Mouse (Mus musculus) forebrain, embryonic 16.5 days (tissue): ENCODE results near the gene Opn4. TPM values are rescaled to one million over a fixed set of nuclear protein-coding genes. Genes with fewer than 3 reads are reported as not detected.

Experiments
- ATAC-seq: fragments of 200-750 bp; cut with Nextera tagmentation; 2 replicates; pipeline ENCODE4 v1.8.0; 2017; ENCODE audit warnings: mild to moderate bottlenecking, moderate library complexity
- H3K27ac ChIP-seq: fragments of 300-500 bp; sonication (generic); 2 replicates; pipeline ENCODE4 v1.5.1; 2014; ENCODE audit warnings: low read length, control low read depth
- H3K27me3 ChIP-seq: fragments of 300-500 bp; sonication (generic); replicated peaks from 2 replicates; pipeline ENCODE4 v1.6.1; 2014; ENCODE audit warnings: low read length; ENCODE audit not compliant: control insufficient read depth, insufficient read depth
- H3K36me3 ChIP-seq: fragments of 300-500 bp; sonication (generic); 2 replicates; pipeline ENCODE4 v1.6.1; 2014; ENCODE audit not compliant: control insufficient read depth, insufficient read depth
- H3K4me1 ChIP-seq: fragments of 300-500 bp; sonication (generic); replicated peaks from 2 replicates; pipeline ENCODE4 v1.6.1; 2014; ENCODE audit warnings: low read length; ENCODE audit not compliant: control insufficient read depth, insufficient read depth
- H3K4me2 ChIP-seq: fragments of 300-500 bp; sonication (generic); 2 replicates; pipeline ENCODE4 v1.6.1; 2014; ENCODE audit warnings: mild to moderate bottlenecking, low read length, control low read depth
- H3K4me3 ChIP-seq: fragments of 300-500 bp; sonication (generic); replicated peaks from 2 replicates; pipeline ENCODE4 v1.5.1; 2014; ENCODE audit warnings: mild to moderate bottlenecking, low read length, control low read depth
- H3K9ac ChIP-seq: fragments of 300-500 bp; sonication (generic); replicated peaks from 2 replicates; pipeline ENCODE4 v1.6.1; 2014; ENCODE audit warnings: low read depth, low read length, control low read depth
- H3K9me3 ChIP-seq: fragments of 300-500 bp; sonication (generic); 2 replicates; pipeline ENCODE4 v1.6.1; 2016; ENCODE audit warnings: low read length; ENCODE audit not compliant: control insufficient read depth
- WGBS: fragments of 180-500 bp; shearing (Covaris S2); extraction: QIAGEN DNeasy Blood & Tissue Kit; methylation state at CpG from one replicate; pipeline ENCODE4 v1.1.7; 2014; 5-methylcytosine and 5-hydroxymethylcytosine counted together
- polyA plus RNA-seq: library from polyadenylated mRNA; unstranded; fragments of >200 nt; fragmentation: Nextera tagmentation; extraction: Ambion mirVana; gene quantifications from 2 replicates; pipeline ENCODE4 v1.2.1, GENCODE M21; 2015

The Opn4 gene
- not detected in 2 replicates for polyA plus RNA-seq

- Histone ChIP-seq H3K27me3 (no peaks in the 10 kb centered on the region), H3K36me3 (no peaks in the 10 kb centered on the region), H3K9ac (no peak within 1 kb of the TSS), H3K4me3 (no peak within 1 kb of the TSS), H3K27ac (no peak within 1 kb of the TSS), H3K4me1 (no peaks in the 10 kb centered on the region), H3K9me3 (no peaks in the 10 kb centered on the region), H3K4me2 (no peak within 1 kb of the TSS)
- no peak for ATAC-seq
- 71% methylated on average over 8 of the region's 8 CpGs for WGBS
Observed at GRCm38 (mm10) chr14:34599941-34600340, at the start of gene Opn4. Gene Opn4 (minus strand): TSS chr14:34600142.

GRCm38 (mm10) chr14:34647870-34648475 is 48.0 kb upstream of the Opn4 start:
- Histone ChIP-seq H3K4me1 (no peaks in the 10 kb centered on the region), H3K4me3 (no peak overlapping the region), H3K4me2 (no peak overlapping the region), H3K27ac (no peak overlapping the region), H3K9ac (no peak overlapping the region), H3K9me3 (no peaks in the 10 kb centered on the region), H3K27me3 (no peaks in the 10 kb centered on the region), H3K36me3 (no peaks in the 10 kb centered on the region)
- ATAC-seq: no peak
- WGBS: 77% methylated on average over 8 of the region's 8 CpGs

GRCm38 (mm10) chr14:34644140-34644539 is 44.2 kb upstream of the Opn4 start:
- H3K27me3 ChIP-seq: no peaks in the 10 kb centered on the region
- no peaks in the 10 kb centered on the region for H3K4me1 ChIP-seq
- H3K9me3 ChIP-seq: no peaks in the 10 kb centered on the region
- H3K9ac ChIP-seq: no peak overlapping the region
- WGBS: 75% methylated on average over 7 of the region's 7 CpGs
- no peak for ATAC-seq
- H3K4me2 ChIP-seq: no peak overlapping the region
- H3K36me3 ChIP-seq: no peaks in the 10 kb centered on the region
- H3K27ac ChIP-seq: no peak overlapping the region
- H3K4me3 ChIP-seq: no peak overlapping the region

GRCm38 (mm10) chr14:34635721-34636120 is 35.8 kb upstream of the Opn4 start:
- H3K36me3 ChIP-seq: no peaks in the 10 kb centered on the region
- no peak overlapping the region for H3K4me3 ChIP-seq
- no peaks in the 10 kb centered on the region for H3K9me3 ChIP-seq
- no peak overlapping the region for H3K27ac ChIP-seq
- H3K4me1 ChIP-seq: no peaks in the 10 kb centered on the region
- H3K4me2 ChIP-seq: no peak overlapping the region
- no peaks in the 10 kb centered on the region for H3K27me3 ChIP-seq
- WGBS: 85% methylated on average over 6 of the region's 6 CpGs
- no peak for ATAC-seq
- H3K9ac ChIP-seq: no peak overlapping the region

GRCm38 (mm10) chr14:34635192-34635591 is 35.2 kb upstream of the Opn4 start:
- ATAC-seq: no peak
- 40% methylated on average over 7 of the region's 7 CpGs for WGBS

GRCm38 (mm10) chr14:34632722-34633448 is 32.9 kb upstream of the Opn4 start:
- Histone ChIP-seq H3K36me3 (no peaks in the 10 kb centered on the region), H3K4me1 (no peaks in the 10 kb centered on the region), H3K27me3 (no peaks in the 10 kb centered on the region), H3K4me2 (no peak overlapping the region), H3K27ac (no peak overlapping the region), H3K9ac (no peak overlapping the region), H3K9me3 (no peaks in the 10 kb centered on the region), H3K4me3 (no peak overlapping the region)
- ATAC-seq: no peak
- 75% methylated on average over 10 of the region's 10 CpGs for WGBS

More at GRCm38 (mm10) chr14:34635192-34635591, 35.2 kb upstream of the Opn4 start:
- H3K4me2 ChIP-seq: no peak overlapping the region
- H3K4me1 ChIP-seq: no peaks in the 10 kb centered on the region
- H3K36me3 ChIP-seq: no peaks in the 10 kb centered on the region
- no peaks in the 10 kb centered on the region for H3K27me3 ChIP-seq
- H3K4me3 ChIP-seq: no peak overlapping the region
- no peak overlapping the region for H3K9ac ChIP-seq
- no peaks in the 10 kb centered on the region for H3K9me3 ChIP-seq
- H3K27ac ChIP-seq: no peak overlapping the region

- Histone ChIP-seq H3K4me3 (no peak overlapping the region), H3K4me2 (no peak overlapping the region), H3K9me3 (no peaks in the 10 kb centered on the region), H3K9ac (no peak overlapping the region), H3K27ac (no peak overlapping the region), H3K4me1 (no peaks in the 10 kb centered on the region), H3K27me3 (no peaks in the 10 kb centered on the region), H3K36me3 (no peaks in the 10 kb centered on the region)
- whole genome bisulfite sequencing: 89% methylated on average over 7 of the region's 7 CpGs
- ATAC-seq: no peak
Observed at GRCm38 (mm10) chr14:34626824-34627223, 26.9 kb upstream of the Opn4 start.

DNA sequence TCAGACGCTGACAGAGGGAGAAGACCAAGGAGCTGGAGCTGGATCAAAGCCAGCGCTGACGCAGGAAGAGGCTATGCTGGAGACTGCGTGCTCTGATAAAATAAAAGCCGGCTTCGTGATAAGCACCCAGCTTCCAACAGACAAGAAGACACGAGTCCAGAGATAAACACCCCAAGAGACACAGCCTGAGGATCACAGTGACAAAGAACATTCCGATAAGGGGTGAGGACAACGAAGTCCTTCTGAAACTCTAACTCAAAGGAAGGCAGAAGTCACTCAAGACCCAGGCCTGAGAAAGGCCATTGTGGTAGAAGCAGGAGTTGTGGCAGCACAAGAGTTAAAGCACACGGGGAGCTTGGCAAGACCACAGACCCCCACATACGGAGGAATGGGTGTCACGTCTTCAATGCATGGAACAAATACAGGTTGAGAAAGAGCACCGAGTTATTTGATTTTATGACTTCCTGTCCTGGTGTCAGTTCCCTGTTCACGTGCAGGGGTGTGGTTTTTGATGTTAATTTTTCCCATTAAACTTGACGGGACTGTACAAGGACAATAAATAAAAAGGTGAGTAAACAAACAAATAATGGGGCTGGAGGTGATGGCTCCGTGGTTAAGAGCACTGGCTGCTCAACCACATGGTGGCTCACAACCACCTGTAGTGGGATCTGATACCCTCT is 23.7 kb upstream of the Opn4 start:
- H3K4me1 ChIP-seq: no peaks in the 10 kb centered on the region
- H3K4me2 ChIP-seq: no peak overlapping the region
- no peak overlapping the region for H3K27ac ChIP-seq
- no peaks in the 10 kb centered on the region for H3K9me3 ChIP-seq
- WGBS: 84% methylated on average over 16 of the region's 16 CpGs
- H3K4me3 ChIP-seq: no peak overlapping the region
- ATAC-seq: no peak
- H3K36me3 ChIP-seq: no peaks in the 10 kb centered on the region
- no peaks in the 10 kb centered on the region for H3K27me3 ChIP-seq
- H3K9ac ChIP-seq: no peak overlapping the region

GRCm38 (mm10) chr14:34623074-34623473 is 23.1 kb upstream of the Opn4 start:
- Histone ChIP-seq H3K4me1 (no peaks in the 10 kb centered on the region), H3K9me3 (no peaks in the 10 kb centered on the region), H3K27me3 (no peaks in the 10 kb centered on the region), H3K4me3 (no peak overlapping the region), H3K27ac (no peak overlapping the region), H3K4me2 (no peak overlapping the region), H3K9ac (no peak overlapping the region), H3K36me3 (no peaks in the 10 kb centered on the region)
- no peak for ATAC-seq
- 91% methylated on average over 5 of the region's 5 CpGs for WGBS
